Mouse (Mus musculus) cerebellum, postnatal 14 days (tissue): ENCODE data around the gene Raver2.
"Not testable (repeated sequence)": the region's sequence is repeated elsewhere in the genome, so short reads cannot be mapped to it uniquely, and the experiment has no call there.

Source experiments
- DNase-seq, 2 experiments: peaks; one replicate each; pipeline ENCODE4 v3.0.0; 2021; ENCODE audit warnings: mixed read lengths in 2 of 2

Raver2 gene

DNA sequence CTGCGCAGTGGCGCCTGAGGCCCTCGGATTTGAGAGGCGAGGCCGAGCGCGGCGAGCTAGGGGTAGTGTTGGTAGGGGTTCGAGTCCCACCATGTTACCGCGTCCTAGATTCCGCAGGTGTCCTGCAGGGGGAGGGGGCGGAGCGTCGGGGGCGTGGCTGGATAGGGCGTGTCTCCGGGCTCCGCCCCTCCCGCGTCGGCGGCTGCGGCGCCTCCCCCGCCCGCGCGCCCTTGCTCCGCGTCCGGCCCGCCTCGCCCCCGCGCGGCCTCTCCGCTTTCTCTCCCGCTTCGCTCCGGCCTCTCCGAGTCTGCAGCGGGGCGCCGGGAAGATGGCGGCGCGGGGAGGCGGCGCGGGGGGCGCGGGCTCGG, at the start of gene Raver2:
Raver2 (plus strand) TSS at position 198 of the 368 bp plus-strand sequence.
- DNase-seq = peak; percentile 75 to 76

DNA sequence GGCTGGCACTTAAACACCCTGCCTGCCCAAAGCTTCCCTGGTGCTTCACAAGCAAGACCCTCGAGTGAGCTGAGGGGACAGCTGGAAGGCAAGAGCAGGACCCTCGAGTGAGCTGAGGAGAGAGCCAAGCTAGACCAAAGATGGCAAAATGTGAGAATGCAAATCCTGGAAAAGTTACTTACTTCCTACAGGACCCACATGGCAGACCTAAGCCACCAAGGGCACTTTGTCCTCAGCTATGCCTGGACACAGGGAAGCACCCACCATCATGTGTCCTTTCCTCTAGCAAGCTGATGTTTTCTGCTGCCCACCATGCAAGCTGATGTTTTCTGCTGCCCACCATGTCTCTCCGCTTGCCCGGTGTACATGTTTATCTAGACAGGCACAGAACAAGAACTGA, 48.2 kb upstream of the Raver2 start, which contains the start of gene Gm10577:
Gm10577 (minus strand) TSS at position 101 of the 400 bp plus-strand sequence.
- DNase-seq = no peak

- DNase-seq = no peak
Observed at GRCm38 (mm10) chr4:101026566-101026965, 42.2 kb upstream of the Raver2 start.

DNA sequence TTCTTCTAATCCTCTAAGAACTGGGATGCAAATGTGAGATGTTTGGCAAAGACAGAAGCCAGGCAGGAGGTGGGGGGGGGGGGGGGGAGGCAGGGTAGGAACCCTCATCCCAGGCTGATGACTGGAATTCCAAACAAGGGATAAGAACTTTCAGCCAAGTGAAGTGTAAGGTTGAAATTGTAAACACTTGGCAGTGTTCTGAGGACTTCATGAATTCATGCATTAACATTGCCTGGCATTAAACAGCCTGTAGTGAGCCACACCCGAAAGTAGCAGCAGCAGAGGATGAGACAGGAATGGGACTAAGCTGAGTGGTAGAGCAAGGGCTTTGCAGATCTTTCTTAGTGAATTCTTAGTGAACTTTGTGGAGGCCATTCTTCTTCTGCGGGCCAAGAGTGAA, 41.8 kb upstream of the Raver2 start:
- DNase-seq = no peak

DNA sequence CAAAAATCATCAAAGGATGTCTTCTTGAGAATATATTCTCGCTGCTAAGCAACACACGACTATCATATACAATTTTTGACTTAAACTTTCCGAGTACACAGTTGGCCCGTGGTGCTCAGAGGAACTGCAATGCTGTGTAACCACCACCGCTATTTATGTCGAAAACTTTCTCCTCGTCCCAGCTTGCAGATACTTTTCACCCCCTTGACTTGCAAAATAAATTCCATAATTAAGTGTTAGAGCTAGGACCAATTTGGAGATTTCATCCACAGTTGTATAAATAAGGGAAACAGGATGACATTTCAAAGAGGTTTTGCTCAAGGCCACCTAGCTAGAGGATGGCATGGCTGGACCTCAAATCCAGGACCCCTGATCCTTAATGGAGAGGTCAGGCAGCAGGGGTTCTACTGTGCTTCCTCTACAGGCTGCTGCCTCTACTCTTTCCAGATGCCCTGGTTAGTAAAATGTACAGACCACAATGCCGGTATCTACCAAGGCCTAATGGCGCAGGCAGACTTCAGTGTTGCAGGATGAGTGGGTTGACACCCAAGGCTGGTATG, 40.9 kb upstream of the Raver2 start:
- DNase-seq = no peak

GRCm38 (mm10) chr4:101033047-101033446, 35.7 kb upstream of the Raver2 start:
- no peak for DNase-seq

GRCm38 (mm10) chr4:101035131-101035530, 33.7 kb upstream of the Raver2 start:
- DNase-seq = peak in 1 of 2 experiments; percentile 3

DNA sequence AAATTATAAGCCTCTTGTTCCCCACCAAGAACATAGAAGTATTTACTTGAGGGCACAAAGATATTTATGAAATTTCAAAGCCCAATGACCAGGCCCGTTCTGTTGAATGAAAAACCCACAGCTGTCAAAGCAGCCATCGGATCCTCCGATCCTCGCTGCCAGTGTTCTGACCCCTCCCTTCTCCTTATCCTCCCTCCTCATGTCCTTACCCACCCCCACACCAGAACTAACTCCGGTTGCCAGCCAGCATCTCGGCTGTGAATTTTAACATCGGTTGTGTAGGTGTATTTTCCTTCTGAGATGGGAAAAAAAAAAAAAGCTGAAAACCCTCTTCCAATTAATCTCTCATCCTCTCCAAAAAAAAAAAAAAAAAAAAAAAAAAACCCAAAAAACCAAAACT, 31.6 kb upstream of the Raver2 start:
- DNase-seq = no peak

GRCm38 (mm10) chr4:101043691-101044090, 25.1 kb upstream of the Raver2 start:
- DNase-seq = no peak

DNA sequence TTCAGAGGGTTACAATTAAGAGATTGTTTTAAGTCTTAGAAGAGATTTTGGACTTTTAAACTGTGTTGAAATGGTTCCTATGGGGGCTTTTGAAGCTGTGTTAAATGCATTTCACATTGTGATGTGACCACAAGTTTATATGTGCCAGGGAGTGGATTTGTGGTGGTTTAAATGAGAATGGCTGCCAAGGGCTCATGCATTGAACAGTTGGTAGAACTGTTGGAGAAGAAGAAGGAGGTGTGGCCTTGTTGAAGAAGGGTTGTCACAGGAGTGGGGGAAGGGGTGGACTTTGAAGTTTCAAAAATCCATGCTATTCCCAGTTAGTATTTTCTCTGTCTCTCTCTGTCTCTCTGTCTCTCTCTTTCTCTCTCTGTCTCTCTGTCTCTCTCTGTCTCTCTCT, 24.6 kb upstream of the Raver2 start:
- DNase-seq = no peak

DNA sequence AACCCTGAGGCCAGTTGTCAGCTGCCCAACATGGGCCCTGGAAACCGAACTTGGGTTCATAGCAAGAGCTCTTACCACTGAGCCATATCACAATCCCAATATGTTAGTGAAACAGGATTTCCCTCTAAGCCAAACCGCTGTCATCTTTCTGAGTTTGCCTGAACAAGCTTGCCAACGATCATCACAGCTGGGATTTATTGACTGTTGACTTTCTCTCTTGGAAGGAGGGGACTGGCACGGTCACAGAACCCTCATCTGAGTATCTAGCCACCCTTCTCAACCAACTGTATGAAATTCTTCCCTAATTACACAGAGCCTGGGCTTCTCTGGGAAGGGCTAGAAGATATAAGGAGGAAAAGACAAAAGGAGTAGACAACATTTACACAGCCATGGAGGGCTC, 22.2 kb upstream of the Raver2 start:
- no peak for DNase-seq

- DNase-seq = peak in 1 of 2 experiments; percentile 11
Observed at GRCm38 (mm10) chr4:101062146-101062545, 6.6 kb upstream of the Raver2 start.

- DNase-seq = no peak
Observed at GRCm38 (mm10) chr4:101066401-101066800, 2.4 kb upstream of the Raver2 start.

DNA sequence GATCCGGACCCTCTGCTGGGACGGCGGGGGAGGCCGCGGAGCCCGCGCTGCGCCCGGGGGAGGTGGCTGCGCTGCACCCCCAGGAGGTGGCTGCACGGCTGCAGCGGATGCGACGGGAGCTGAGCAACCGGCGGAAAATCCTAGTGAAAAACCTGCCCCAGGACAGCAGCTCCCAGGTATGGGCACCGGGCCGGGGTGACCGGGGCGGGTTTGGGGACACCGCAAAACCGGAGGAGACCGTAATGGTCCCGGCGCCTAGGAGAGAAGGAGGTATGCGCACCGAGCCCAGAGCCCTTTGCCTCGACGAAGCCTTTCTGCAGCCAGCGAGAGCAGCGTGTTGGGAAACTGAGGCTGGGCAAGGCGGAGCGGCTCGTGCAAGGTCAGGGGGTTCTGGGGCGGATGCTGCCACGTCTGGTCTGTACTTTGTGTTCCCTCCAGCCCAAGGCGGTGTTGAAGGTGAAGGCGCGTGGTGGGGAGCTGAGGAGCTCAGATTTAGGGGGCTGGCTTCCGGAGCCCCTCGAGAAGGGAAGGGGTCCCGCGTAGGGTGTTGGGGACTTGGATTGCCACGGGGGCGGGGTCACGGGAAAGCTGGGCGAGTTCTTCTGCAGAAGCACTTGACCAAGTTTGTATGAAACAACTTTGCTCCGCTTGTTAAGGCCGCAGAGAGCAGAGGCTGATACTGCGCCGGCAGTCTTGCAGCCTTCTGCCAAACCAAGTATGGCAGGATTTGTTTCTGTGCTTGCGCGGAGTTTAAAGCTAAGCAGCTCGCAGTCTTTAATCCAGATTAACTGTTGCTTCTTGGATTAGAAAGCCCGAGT, 580 bp downstream of the Raver2 start:
- DNase-seq = peak in 1 of 2 experiments; percentile 24

DNA sequence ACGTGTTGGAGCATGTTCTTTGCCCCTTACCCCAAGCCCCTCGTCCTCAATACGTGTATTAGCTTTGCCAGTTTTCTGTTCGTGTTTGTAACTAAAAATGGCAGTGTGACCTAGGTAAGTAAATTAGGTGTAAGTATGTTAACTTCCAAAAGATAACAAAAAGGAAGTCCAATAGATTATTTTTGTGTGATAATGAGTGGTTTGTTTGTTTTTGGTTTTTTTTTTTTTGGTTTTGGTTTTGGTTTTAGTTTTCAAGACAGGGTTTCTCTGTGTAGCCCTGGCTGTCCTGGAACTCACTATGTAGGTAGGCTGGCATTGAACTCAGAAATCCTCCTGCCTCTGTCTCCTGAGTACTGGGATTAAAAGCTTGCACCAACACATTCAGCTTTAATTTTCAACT, 2.8 kb downstream of the Raver2 start:
- no peak for DNase-seq

DNA sequence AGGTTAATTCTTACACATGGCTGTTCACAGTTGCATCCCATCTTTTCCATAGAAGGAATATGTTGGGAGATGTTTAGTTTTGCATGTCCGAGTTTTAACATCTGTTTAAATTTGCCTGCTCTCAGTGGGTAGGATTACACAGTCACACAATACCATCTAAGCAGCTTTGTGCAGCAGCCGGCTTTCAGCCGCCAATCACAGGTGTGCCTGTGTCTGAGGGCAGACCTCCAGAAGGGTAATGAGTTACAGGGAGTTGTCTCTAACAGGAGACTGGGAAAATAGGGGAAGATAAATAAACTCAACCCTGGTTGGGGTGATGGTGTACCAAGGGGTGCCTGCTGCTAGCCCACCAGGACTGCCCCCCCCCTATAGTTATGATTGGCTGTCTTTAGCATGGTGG, 7.6 kb downstream of the Raver2 start:
- DNase-seq = no peak

- no peak for DNase-seq
Observed at GRCm38 (mm10) chr4:101080016-101080415, 11.2 kb downstream of the Raver2 start.

- no peak for DNase-seq
Observed at GRCm38 (mm10) chr4:101082176-101082888, 13.5 kb downstream of the Raver2 start.

DNA sequence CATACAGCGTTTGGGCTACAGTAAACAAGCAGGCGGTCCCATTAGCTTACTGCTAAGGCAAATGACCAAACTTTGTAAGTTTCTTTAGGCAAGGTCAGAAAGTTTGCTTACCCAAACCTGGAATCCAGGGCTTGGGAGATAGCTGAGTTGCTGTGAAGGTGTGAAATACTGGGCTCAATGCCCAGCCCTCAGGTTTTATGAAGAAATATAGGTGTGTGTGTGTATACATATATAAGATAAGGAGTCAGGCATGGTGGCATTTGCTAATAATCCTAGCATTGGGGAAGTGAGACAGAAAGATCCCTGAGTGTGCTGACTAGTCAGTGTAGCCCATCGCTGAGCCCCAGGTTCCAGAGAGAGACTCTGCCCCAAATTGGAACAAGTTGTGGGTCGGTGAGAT, 16.1 kb downstream of the Raver2 start:
- no peak for DNase-seq

- no peak for DNase-seq
Observed at GRCm38 (mm10) chr4:101086040-101086439, 17.3 kb downstream of the Raver2 start.

GRCm38 (mm10) chr4:101087721-101088120, 18.9 kb downstream of the Raver2 start:
- no peak for DNase-seq

GRCm38 (mm10) chr4:101090630-101091029, 21.8 kb downstream of the Raver2 start:
- not testable (repeated sequence) for DNase-seq

DNA sequence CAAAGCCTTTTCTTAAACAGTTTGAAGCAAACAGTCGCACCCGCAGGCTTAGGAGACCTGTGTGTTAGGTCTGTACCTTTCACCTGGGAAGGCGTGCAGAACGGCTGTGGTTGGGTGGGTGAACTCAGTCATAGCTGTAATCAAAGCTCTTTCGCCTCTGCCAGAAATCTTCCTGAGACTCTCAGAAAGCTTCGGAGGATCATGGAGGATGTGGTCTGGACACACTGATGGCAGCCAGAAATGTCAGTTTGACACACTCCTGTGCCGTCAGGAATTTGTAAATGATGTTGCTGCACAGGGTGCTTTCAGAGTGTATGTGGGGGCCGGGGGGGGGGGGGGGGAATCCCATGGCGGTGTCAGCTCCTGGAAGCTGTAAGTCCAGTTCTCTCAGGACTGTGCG, 24.5 kb downstream of the Raver2 start:
- no peak for DNase-seq

DNA sequence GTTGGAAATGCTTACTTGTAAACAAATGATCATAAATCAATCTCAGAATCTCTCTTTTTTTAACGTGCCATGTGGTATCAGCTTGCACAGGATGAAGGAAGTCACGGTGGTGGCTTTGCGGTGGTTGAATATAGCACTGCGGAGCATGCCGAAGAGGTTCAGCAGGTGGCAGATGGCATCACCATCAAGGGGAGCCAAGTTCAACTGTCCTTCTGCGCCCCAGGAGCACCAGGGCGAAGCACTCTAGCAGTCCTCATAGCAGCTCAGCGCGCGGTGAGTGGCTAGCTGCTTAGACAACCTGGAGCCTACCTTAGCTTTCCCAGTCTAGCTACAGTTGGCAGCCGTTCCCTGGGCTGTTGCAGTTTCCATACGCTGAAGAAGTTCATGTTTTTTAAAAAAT, 38.3 kb downstream of the Raver2 start:
- peak; percentile 5 to 32 for DNase-seq
